Mouse (Mus musculus): ENCODE results near the gene Ankrd2. TPM values are rescaled to one million over a fixed set of nuclear protein-coding genes. Genes with fewer than 3 reads are reported as not detected.

The Ankrd2 gene
- 0.56 and 0.83 TPM in 2 replicates for polyA plus RNA-seq (2015; fragmentation: Nextera tagmentation; extraction: Ambion mirVana)

DNA sequence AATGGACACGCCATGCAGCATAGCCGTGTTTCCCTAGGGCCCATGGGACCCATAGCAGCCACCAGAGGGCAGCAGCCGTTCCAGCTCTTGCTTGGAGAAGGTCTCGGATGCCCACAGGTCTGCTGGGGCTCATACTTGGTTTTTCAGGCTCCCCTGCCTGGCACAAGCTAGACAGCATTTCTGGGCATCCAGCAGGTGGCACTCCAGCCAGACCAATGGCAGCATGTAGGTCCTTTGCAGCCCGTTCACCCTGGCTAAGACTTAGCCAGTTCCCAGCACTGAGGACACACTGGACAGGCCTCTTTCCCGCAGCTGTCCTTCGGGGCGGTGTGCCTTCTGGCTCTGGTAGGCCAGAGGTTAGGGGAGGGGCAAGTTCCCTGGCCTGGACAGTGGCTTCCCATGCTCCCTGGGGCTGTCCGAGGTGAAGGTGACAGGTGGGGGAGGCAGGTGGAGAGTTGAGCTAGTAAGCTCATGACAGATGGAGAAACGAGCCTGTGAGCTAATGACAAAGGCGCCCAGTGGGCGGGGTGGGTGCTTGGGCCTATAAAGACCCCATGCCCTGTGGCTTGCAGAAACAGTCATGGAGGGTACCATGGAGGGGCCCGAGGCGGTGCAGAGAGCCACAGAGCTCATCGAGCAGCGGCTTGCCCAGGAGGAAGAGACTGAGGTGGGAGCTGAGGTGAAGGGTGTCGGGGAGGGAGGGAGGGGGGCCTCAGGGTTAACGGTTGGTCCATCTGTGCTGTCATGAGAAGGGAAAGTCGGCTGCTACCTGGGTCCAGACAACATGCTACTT, at the start of gene Ankrd2:
Gene Ankrd2, plus strand, starts transcription at position 545 of the 793 bp plus-strand sequence.
- H3K4me2 ChIP-seq: no peak within 1 kb of the TSS
- peaks cover 3% of the 10 kb centered on the region; the same call in 1 of the 2 replicates for H3K4me1 ChIP-seq
- H3K27ac ChIP-seq: no peak within 1 kb of the TSS
- no peak within 1 kb of the TSS for H3K4me3 ChIP-seq
- 66% methylated on average over 19 of the region's 19 CpGs for WGBS
- no peak within 1 kb of the TSS for H3K9ac ChIP-seq
- no peaks in the 10 kb centered on the region for H3K27me3 ChIP-seq (replicated peaks)
- no peaks in the 10 kb centered on the region for H3K36me3 ChIP-seq (replicated peaks)
- H3K9me3 ChIP-seq: no peaks in the 10 kb centered on the region
- ATAC-seq (replicated peaks): peak; percentile 74

DNA sequence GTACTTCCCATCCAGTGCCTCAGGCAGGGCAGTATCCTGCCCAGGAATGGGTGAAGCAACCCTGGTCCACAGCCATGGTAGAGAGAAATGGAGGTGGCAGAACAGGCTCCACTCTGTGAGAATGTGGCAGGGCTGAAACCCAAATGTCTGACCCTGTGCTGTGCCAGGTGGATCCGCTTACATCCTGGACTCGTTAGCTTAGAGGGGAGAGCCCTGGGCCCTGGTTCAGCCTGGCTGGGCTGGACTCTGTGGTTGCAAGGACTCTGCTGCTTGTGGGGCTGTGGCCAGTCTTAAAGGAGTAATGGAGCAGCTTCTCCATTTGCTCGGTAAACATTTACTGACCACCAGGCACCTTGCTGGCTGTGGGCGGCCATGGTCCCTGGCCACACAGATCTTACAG, 48.6 kb upstream of the Ankrd2 start:
- Histone ChIP-seq H3K36me3 (replicated peaks) (no peaks in the 10 kb centered on the region), H3K4me3 (no peak overlapping the region), H3K27me3 (replicated peaks) (peaks cover 12% of the 10 kb centered on the region), H3K4me2 (no peak overlapping the region), H3K4me1 (peaks cover 8% of the 10 kb centered on the region), H3K9ac (no peak overlapping the region), H3K27ac (no peak overlapping the region), H3K9me3 (no peaks in the 10 kb centered on the region)
- ATAC-seq (replicated peaks): no peak
- WGBS: 92% methylated on average over 4 of the region's 4 CpGs

DNA sequence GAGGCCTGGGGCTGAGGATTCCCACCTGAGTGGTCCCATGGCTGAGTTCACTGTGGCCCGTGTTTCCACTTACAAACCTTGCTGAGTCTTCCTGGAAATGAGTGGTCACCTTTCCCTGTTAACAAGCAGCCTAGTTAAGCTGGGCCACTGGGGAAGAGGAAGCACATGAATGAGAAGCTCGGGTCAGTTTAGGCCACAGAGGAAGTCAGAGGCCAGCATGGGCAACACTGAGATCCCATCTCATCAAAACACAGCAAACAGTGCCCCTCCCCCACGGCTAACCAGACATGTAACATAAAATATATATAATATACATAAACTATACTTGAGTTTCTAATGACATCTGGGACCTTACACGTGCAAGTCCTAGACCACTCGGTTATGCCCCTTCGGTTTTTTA, 46.0 kb upstream of the Ankrd2 start:
- Histone ChIP-seq H3K36me3 (replicated peaks) (no peaks in the 10 kb centered on the region), H3K9me3 (no peaks in the 10 kb centered on the region), H3K4me1 (no peaks in the 10 kb centered on the region), H3K4me2 (no peak overlapping the region), H3K9ac (no peak overlapping the region), H3K4me3 (no peak overlapping the region), H3K27ac (no peak overlapping the region), H3K27me3 (replicated peaks) (no peaks in the 10 kb centered on the region)
- WGBS: 87% methylated on average over 6 of the region's 6 CpGs
- no peak for ATAC-seq (replicated peaks)

DNA sequence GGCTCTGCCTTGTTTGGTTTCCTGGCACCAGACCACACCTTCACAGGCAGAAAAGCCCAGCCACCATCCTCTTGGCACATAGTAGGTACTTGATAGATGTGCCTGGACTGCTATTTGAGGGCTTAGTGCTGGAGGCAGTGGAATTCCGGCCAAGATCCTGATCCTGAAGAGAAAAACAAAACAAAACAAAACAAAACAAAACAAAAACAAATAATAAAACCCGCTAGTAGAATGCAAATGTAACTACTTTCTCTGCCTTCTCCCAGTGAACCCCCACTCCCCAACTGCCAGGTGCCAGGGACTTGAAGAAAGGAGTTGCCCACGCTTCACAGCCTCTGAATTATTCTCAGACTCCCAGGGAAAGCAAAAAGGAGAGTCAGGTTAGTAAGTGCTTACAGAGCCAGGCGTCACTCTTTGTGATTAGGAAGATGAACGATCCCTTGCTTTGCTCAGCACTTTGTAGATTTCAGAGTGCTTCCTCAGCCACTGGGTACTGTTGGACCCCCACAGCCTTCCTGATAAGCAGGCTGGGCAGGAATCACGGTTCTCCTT, 43.8 kb upstream of the Ankrd2 start:
- Histone ChIP-seq H3K36me3 (replicated peaks) (no peaks in the 10 kb centered on the region), H3K27me3 (replicated peaks) (no peaks in the 10 kb centered on the region), H3K9ac (no peak overlapping the region), H3K4me3 (no peak overlapping the region), H3K9me3 (no peaks in the 10 kb centered on the region), H3K4me2 (no peak overlapping the region), H3K27ac (no peak overlapping the region), H3K4me1 (no peaks in the 10 kb centered on the region)
- ATAC-seq (replicated peaks): no peak
- 26% methylated on average over 6 of the region's 6 CpGs for WGBS

DNA sequence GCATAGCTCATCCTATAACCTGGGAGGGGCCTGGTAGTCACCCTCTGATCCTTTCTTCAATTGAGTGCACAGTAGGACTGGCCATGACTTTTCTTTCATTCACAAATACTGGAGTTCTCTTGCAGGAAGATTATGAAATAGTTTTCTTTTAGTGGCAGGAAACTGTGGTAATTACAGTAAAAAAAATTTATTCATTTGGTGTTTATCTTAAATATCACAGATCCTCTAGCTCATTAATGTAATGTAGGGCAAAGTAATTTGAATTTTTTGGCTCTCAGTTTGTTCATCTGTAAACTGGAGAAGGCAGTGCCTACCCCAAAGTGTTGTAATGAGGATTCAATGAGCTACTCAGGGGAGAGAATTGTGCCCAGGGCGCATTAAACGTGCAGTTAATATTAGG, 42.8 kb upstream of the Ankrd2 start:
- Histone ChIP-seq H3K27me3 (replicated peaks) (no peaks in the 10 kb centered on the region), H3K36me3 (replicated peaks) (no peaks in the 10 kb centered on the region), H3K4me1 (no peaks in the 10 kb centered on the region), H3K27ac (no peak overlapping the region), H3K4me3 (no peak overlapping the region), H3K4me2 (no peak overlapping the region), H3K9me3 (no peaks in the 10 kb centered on the region), H3K9ac (no peak overlapping the region)
- ATAC-seq (replicated peaks): no peak
- WGBS: 87% methylated on average over 2 of the region's 2 CpGs

DNA sequence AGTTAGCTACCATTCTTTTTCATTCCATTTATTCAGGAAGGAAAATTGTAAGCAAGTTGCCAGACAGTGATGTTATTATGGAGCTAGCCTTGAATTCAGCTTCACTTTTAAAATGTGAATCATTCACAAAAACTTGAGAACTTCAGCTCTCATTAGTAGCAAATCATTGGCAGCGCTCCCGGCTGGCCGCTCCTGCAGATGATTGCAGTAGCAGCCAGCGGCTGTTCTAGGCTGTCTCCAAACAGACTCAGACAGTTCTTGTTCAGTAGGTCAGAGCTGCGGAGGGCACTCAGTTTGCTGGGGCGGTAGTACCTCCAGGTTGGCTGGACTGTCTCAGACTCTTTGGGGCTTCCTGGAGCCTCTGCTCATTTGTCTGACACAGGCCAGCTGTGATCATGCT, 42.3 kb upstream of the Ankrd2 start:
- WGBS: 84% methylated on average over 6 of the region's 6 CpGs
- ATAC-seq (replicated peaks): no peak

DNA sequence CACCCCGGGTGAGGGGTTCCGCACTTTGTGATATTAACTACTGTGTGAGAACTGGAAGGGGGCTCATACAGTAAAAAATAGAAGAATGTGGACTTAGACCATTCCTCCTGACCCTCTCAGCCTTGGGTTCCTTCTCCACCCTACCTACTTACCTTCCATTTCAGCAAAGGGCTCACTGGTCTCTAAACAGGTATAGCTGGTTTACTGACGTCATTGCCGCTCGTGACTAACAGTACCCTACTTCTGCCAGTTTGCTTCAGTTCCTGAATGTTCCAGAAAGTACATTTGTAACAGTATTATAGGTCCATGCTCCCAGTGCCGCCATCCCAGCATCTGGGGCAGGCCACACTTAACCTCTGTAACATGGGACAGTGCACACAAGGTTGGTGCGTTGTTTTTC, 41.8 kb upstream of the Ankrd2 start:
- no peak overlapping the region for H3K27ac ChIP-seq
- ATAC-seq (replicated peaks): no peak
- H3K27me3 ChIP-seq (replicated peaks): no peaks in the 10 kb centered on the region
- no peak overlapping the region for H3K4me3 ChIP-seq
- 93% methylated on average over 7 of the region's 7 CpGs for WGBS
- no peaks in the 10 kb centered on the region for H3K9me3 ChIP-seq
- no peaks in the 10 kb centered on the region for H3K36me3 ChIP-seq (replicated peaks)
- H3K4me2 ChIP-seq: no peak overlapping the region
- no peaks in the 10 kb centered on the region for H3K4me1 ChIP-seq
- no peak overlapping the region for H3K9ac ChIP-seq

More for the DNA sequence above, 42.3 kb upstream of the Ankrd2 start:
- no peak overlapping the region for H3K27ac ChIP-seq
- no peak overlapping the region for H3K9ac ChIP-seq
- no peak overlapping the region for H3K4me2 ChIP-seq
- no peaks in the 10 kb centered on the region for H3K9me3 ChIP-seq
- no peaks in the 10 kb centered on the region for H3K4me1 ChIP-seq
- H3K36me3 ChIP-seq (replicated peaks): no peaks in the 10 kb centered on the region
- H3K4me3 ChIP-seq: no peak overlapping the region
- no peaks in the 10 kb centered on the region for H3K27me3 ChIP-seq (replicated peaks)

DNA sequence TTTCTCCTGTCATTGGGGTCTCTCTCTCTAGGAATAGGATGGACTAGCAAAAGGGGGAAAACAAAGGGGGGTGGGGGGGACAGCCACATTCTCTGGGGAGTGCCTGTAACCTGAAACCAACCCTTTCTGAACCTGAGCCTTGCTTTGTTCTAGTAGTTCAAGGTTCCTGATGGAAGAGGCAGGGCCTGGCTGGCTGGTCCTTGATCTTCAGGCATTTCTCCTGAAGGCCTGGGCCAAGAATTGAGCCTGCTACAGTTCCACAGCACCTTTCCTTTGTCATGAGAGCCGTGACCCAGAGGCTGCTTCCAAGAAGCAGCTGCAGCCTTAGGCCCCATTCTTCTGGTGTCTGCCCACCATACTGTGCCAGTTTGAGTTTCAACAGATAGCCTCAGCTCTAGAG, 40.3 kb upstream of the Ankrd2 start:
- WGBS: 44% methylated on average over 1 of the region's 1 CpGs
- Histone ChIP-seq H3K36me3 (replicated peaks) (no peaks in the 10 kb centered on the region), H3K27ac (no peak overlapping the region), H3K9me3 (no peaks in the 10 kb centered on the region), H3K4me2 (no peak overlapping the region), H3K27me3 (replicated peaks) (no peaks in the 10 kb centered on the region), H3K4me3 (no peak overlapping the region), H3K9ac (no peak overlapping the region), H3K4me1 (no peaks in the 10 kb centered on the region)
- no peak for ATAC-seq (replicated peaks)

DNA sequence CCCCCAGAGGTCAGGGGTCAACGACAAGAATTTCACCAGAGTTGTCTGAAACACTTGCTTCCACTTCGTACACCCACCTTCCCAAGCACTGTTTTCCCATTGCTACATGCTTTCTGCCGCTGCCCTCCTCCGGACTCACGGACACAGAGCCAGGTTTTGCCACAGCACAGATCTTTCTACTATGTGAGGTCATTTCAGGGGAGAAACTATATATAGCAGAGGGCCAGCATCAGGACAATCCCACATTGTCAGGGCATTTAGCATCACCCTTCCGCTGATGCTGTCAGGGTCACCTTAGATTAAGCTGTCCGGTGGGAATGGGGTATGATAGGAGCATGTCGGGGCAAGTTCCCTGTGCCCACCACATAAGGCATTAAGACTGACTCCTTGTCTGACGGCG, 38.7 kb upstream of the Ankrd2 start:
- Histone ChIP-seq H3K36me3 (replicated peaks) (no peaks in the 10 kb centered on the region), H3K27ac (no peak overlapping the region), H3K4me2 (no peak overlapping the region), H3K9ac (no peak overlapping the region), H3K9me3 (no peaks in the 10 kb centered on the region), H3K4me1 (no peaks in the 10 kb centered on the region), H3K27me3 (replicated peaks) (no peaks in the 10 kb centered on the region), H3K4me3 (no peak overlapping the region)
- no peak for ATAC-seq (replicated peaks)
- 92% methylated on average over 10 of the region's 10 CpGs for WGBS

DNA sequence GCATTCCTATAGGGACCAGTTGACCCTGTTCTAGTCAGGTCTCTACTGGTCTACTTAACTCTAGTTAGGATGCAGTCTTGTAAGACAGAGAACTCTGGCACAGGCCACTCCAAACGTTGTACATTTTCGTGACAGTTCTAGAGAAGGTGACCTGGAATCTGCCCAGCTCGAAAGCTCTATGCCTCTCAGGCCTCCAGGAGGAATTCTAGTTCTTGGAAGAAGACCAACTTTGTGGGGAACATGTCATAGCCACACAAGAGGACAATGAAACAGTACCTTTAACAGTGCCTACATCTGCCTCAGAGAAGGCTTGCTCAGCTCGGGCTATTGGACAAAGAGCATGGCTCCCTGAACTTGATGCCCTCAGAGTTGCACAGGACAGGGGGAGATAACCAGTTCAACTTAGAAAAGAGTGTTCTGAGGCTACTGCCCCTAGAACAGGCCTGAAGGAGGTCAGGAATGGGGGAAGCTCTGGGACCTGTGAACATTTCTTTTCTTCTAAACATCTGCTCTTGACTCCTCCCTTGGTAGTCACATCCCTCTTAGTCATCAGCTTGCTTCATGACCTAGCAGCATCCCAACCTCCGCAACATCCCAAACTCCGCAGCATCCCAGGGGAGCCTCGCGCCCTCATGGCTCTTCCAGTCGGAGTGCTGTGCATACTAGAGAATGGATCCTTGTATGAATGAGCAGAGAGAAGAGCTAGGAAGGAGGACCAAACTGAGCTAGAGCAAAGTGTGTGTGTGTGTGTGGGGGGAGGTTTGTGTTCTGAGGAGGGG, 36.8 kb upstream of the Ankrd2 start:
- WGBS: 89% methylated on average over 9 of the region's 9 CpGs
- Histone ChIP-seq H3K27ac (no peak overlapping the region), H3K9me3 (no peaks in the 10 kb centered on the region), H3K36me3 (replicated peaks) (no peaks in the 10 kb centered on the region), H3K4me3 (no peak overlapping the region), H3K9ac (no peak overlapping the region), H3K4me2 (no peak overlapping the region), H3K4me1 (no peaks in the 10 kb centered on the region), H3K27me3 (replicated peaks) (no peaks in the 10 kb centered on the region)
- no peak for ATAC-seq (replicated peaks)

DNA sequence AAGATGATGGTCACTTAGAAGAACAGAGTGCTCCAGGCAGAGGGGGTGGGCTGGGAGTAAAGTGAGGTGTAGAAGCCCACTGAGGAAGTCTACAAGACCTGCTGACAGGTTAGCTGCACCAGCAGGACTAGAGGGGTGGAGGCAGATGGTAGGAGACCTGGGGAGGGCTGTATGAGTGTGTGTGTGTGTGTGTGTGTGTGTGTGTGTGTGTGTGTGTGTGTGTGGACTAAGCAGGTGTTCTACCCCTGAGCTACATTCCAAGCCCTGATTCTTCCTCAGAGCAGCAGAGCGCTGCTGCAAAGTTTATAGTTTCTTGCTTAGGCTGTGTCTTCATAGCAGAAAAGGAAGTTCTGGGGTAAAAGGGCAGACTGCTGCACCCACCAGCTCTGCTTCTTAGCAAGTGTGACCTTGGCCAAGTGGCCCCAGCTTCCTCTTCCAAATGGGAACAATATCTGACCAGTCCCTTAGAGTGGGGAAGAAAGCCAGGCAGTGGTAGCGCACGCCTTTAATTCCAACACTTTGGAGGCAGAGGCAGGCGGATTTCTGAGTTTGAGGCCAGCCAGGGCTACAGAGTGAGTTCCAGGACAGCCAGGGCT, 36.0 kb upstream of the Ankrd2 start:
- no peak overlapping the region for H3K4me2 ChIP-seq
- H3K27me3 ChIP-seq (replicated peaks): no peaks in the 10 kb centered on the region
- no peak overlapping the region for H3K27ac ChIP-seq
- 94% methylated on average over 4 of the region's 4 CpGs for WGBS
- ATAC-seq (replicated peaks): no peak
- no peak overlapping the region for H3K9ac ChIP-seq
- no peaks in the 10 kb centered on the region for H3K4me1 ChIP-seq
- no peaks in the 10 kb centered on the region for H3K36me3 ChIP-seq (replicated peaks)
- H3K4me3 ChIP-seq: no peak overlapping the region
- H3K9me3 ChIP-seq: no peaks in the 10 kb centered on the region

DNA sequence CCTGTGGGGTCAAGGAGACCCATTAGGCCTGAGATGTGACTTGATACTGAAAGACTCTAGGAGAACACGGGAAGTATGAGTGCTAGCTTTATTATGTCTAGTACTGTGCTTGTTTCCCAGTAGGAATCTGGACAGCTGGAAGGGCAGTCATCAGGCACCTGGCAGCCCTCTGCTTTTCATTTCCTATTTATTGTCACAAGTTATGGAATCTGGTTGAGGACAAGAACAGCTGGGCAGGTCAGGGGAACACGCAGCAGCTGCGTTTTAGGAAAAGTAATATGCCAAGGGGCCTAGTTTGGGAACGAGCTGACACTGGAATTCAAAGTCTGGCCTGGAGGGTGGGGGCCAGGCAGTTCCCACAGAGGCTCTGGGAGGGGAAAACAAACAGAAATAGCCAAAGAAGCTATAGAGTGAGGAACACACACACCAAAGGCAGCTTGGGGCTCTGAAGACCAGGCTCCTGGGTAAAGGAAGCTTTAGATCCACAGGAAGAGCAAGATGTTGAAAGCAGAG, 35.3 kb upstream of the Ankrd2 start:
- H3K27me3 ChIP-seq (replicated peaks): no peaks in the 10 kb centered on the region
- WGBS: 76% methylated on average over 4 of the region's 4 CpGs
- no peaks in the 10 kb centered on the region for H3K9me3 ChIP-seq
- no peak overlapping the region for H3K4me2 ChIP-seq
- H3K27ac ChIP-seq: no peak overlapping the region
- no peak overlapping the region for H3K4me3 ChIP-seq
- no peak for ATAC-seq (replicated peaks)
- H3K9ac ChIP-seq: no peak overlapping the region
- no peaks in the 10 kb centered on the region for H3K36me3 ChIP-seq (replicated peaks)
- no peaks in the 10 kb centered on the region for H3K4me1 ChIP-seq

Data from midbrain, embryonic 15.5 days (tissue).